Mouse (Mus musculus): ENCODE measurements at regions not wholly inside any gene's neighbourhood (a gene's known extent, or its start where the extent isn't known, plus 50 kb on each side); places are given as distances from the start of the nearest gene placed in this dataset.

- H3K27me3 ChIP-seq (ENCODE audit: control insufficient read depth, insufficient read depth, low read length): no peaks in the 10 kb centered on the region
- H3K36me3 ChIP-seq (replicated peaks; ENCODE audit: control insufficient read depth, insufficient read depth): no peaks in the 10 kb centered on the region
- 0 out of 2 replicates have a peak, but pooled peaks have one; percentile 34 for ATAC-seq (ENCODE audit: low FRiP score)
- H3K4me2 ChIP-seq (replicated peaks): no peak overlapping the region
- no peaks in the 10 kb centered on the region for H3K4me1 ChIP-seq (replicated peaks; ENCODE audit: control insufficient read depth, insufficient read depth, low read length)
- WGBS: 26% methylated on average over 4 of the region's 4 CpGs
- no peak overlapping the region for H3K27ac ChIP-seq
- H3K9ac ChIP-seq: no peak overlapping the region
- DNase-seq (ENCODE audit: low spot score): peak; percentile 88
- no peak overlapping the region for H3K4me3 ChIP-seq (replicated peaks; ENCODE audit: low read length)
- no peaks in the 10 kb centered on the region for H3K9me3 ChIP-seq (ENCODE audit: control insufficient read depth, low read length)
Observed at GRCm38 (mm10) chr15:24588943-24589342, 824.6 kb downstream of the Basp1 start.

- H3K4me3 ChIP-seq (replicated peaks; ENCODE audit: low read length): no peak overlapping the region
- no peaks in the 10 kb centered on the region for H3K27me3 ChIP-seq (ENCODE audit: control insufficient read depth, insufficient read depth, low read length)
- peak; percentile 67 for DNase-seq (ENCODE audit: low spot score)
- no peaks in the 10 kb centered on the region for H3K9me3 ChIP-seq (ENCODE audit: control insufficient read depth, low read length)
- H3K4me1 ChIP-seq (replicated peaks; ENCODE audit: control insufficient read depth, insufficient read depth, low read length): peaks cover 4% of the 10 kb centered on the region
- 7% methylated on average over 3 of the region's 3 CpGs for whole genome bisulfite sequencing
- ATAC-seq (ENCODE audit: low FRiP score): peak; percentile 95
- no peak overlapping the region for H3K9ac ChIP-seq
- H3K27ac ChIP-seq: peak overlapping the region; percentile 32; the same call in 1 of the 2 replicates
- no peaks in the 10 kb centered on the region for H3K36me3 ChIP-seq (replicated peaks; ENCODE audit: control insufficient read depth, insufficient read depth)
- H3K4me2 ChIP-seq (replicated peaks): no peak overlapping the region
Observed at GRCm38 (mm10) chr15:24566981-24567380, 846.6 kb downstream of the Basp1 start.

GRCm38 (mm10) chr15:24556806-24557205 is 856.8 kb downstream of the Basp1 start:
- DNase-seq (ENCODE audit: low spot score) (no peak), ATAC-seq (ENCODE audit: low FRiP score) (no peak)
- H3K27ac ChIP-seq: no peak overlapping the region
- no peak overlapping the region for H3K4me2 ChIP-seq (replicated peaks)
- 88% methylated on average over 4 of the region's 4 CpGs for WGBS
- no peaks in the 10 kb centered on the region for H3K9me3 ChIP-seq (ENCODE audit: control insufficient read depth, low read length)
- H3K4me3 ChIP-seq (replicated peaks; ENCODE audit: low read length): no peak overlapping the region
- H3K4me1 ChIP-seq (replicated peaks; ENCODE audit: control insufficient read depth, insufficient read depth, low read length): no peaks in the 10 kb centered on the region
- no peaks in the 10 kb centered on the region for H3K36me3 ChIP-seq (replicated peaks; ENCODE audit: control insufficient read depth, insufficient read depth)
- no peak overlapping the region for H3K9ac ChIP-seq
- no peaks in the 10 kb centered on the region for H3K27me3 ChIP-seq (ENCODE audit: control insufficient read depth, insufficient read depth, low read length)

- WGBS: 91% methylated on average over 3 of the region's 3 CpGs
- no peaks in the 10 kb centered on the region for H3K27me3 ChIP-seq (ENCODE audit: control insufficient read depth, insufficient read depth, low read length)
- no peaks in the 10 kb centered on the region for H3K9me3 ChIP-seq (ENCODE audit: control insufficient read depth, low read length)
- H3K9ac ChIP-seq: no peak overlapping the region
- no peak overlapping the region for H3K4me3 ChIP-seq (replicated peaks; ENCODE audit: low read length)
- no peak for ATAC-seq (ENCODE audit: low FRiP score)
- no peak for DNase-seq (ENCODE audit: low spot score)
- no peak overlapping the region for H3K27ac ChIP-seq
- no peak overlapping the region for H3K4me2 ChIP-seq (replicated peaks)
- no peaks in the 10 kb centered on the region for H3K4me1 ChIP-seq (replicated peaks; ENCODE audit: control insufficient read depth, insufficient read depth, low read length)
- no peaks in the 10 kb centered on the region for H3K36me3 ChIP-seq (replicated peaks; ENCODE audit: control insufficient read depth, insufficient read depth)
Observed at GRCm38 (mm10) chr15:24550108-24550507, 863.5 kb downstream of the Basp1 start.

GRCm38 (mm10) chr15:24530065-24530464 is 883.5 kb downstream of the Basp1 start:
- no peaks in the 10 kb centered on the region for H3K4me1 ChIP-seq (replicated peaks; ENCODE audit: control insufficient read depth, insufficient read depth, low read length)
- ATAC-seq (ENCODE audit: low FRiP score) (no peak), DNase-seq (ENCODE audit: low spot score) (no peak)
- H3K4me3 ChIP-seq (replicated peaks; ENCODE audit: low read length): no peak overlapping the region
- H3K27ac ChIP-seq: no peak overlapping the region
- 64% methylated on average over 3 of the region's 3 CpGs for WGBS
- no peaks in the 10 kb centered on the region for H3K36me3 ChIP-seq (replicated peaks; ENCODE audit: control insufficient read depth, insufficient read depth)
- H3K9me3 ChIP-seq (ENCODE audit: control insufficient read depth, low read length): no peaks in the 10 kb centered on the region
- H3K27me3 ChIP-seq (ENCODE audit: control insufficient read depth, insufficient read depth, low read length): no peaks in the 10 kb centered on the region
- H3K9ac ChIP-seq: no peak overlapping the region
- no peak overlapping the region for H3K4me2 ChIP-seq (replicated peaks)

GRCm38 (mm10) chr15:24527379-24527778 is 886.2 kb downstream of the Basp1 start:
- no peaks in the 10 kb centered on the region for H3K36me3 ChIP-seq (replicated peaks; ENCODE audit: control insufficient read depth, insufficient read depth)
- no peaks in the 10 kb centered on the region for H3K4me1 ChIP-seq (replicated peaks; ENCODE audit: control insufficient read depth, insufficient read depth, low read length)
- no peak overlapping the region for H3K4me2 ChIP-seq (replicated peaks)
- 79% methylated on average over 5 of the region's 5 CpGs for WGBS
- ATAC-seq (ENCODE audit: low FRiP score) (no peak), DNase-seq (ENCODE audit: low spot score) (no peak)
- H3K27me3 ChIP-seq (ENCODE audit: control insufficient read depth, insufficient read depth, low read length): no peaks in the 10 kb centered on the region
- H3K27ac ChIP-seq: no peak overlapping the region
- no peak overlapping the region for H3K9ac ChIP-seq
- 0 out of 2 replicates have a peak, but pooled peaks cover 3% of the 10 kb centered on the region for H3K9me3 ChIP-seq (ENCODE audit: control insufficient read depth, low read length)
- H3K4me3 ChIP-seq (replicated peaks; ENCODE audit: low read length): no peak overlapping the region

- H3K36me3 ChIP-seq (replicated peaks; ENCODE audit: control insufficient read depth, insufficient read depth): no peaks in the 10 kb centered on the region
- no peak overlapping the region for H3K4me2 ChIP-seq (replicated peaks)
- 87% methylated on average over 9 of the region's 9 CpGs for WGBS
- H3K9me3 ChIP-seq (ENCODE audit: control insufficient read depth, low read length): no peaks in the 10 kb centered on the region
- no peak overlapping the region for H3K9ac ChIP-seq
- no peaks in the 10 kb centered on the region for H3K4me1 ChIP-seq (replicated peaks; ENCODE audit: control insufficient read depth, insufficient read depth, low read length)
- no peak overlapping the region for H3K27ac ChIP-seq
- DNase-seq (ENCODE audit: low spot score) (no peak), ATAC-seq (ENCODE audit: low FRiP score) (no peak)
- H3K4me3 ChIP-seq (replicated peaks; ENCODE audit: low read length): no peak overlapping the region
- H3K27me3 ChIP-seq (ENCODE audit: control insufficient read depth, insufficient read depth, low read length): no peaks in the 10 kb centered on the region
Observed at GRCm38 (mm10) chr15:24513926-24514325, 899.6 kb downstream of the Basp1 start.

- 63% methylated on average over 9 of the region's 9 CpGs for WGBS
- H3K4me1 ChIP-seq (replicated peaks; ENCODE audit: control insufficient read depth, insufficient read depth, low read length): no peaks in the 10 kb centered on the region
- no peaks in the 10 kb centered on the region for H3K27me3 ChIP-seq (ENCODE audit: control insufficient read depth, insufficient read depth, low read length)
- no peak for DNase-seq (ENCODE audit: low spot score)
- H3K4me2 ChIP-seq (replicated peaks): no peak overlapping the region
- H3K4me3 ChIP-seq (replicated peaks; ENCODE audit: low read length): no peak overlapping the region
- H3K9ac ChIP-seq: no peak overlapping the region
- peak; percentile 24; the same call in 1 of the 2 replicates for ATAC-seq (ENCODE audit: low FRiP score)
- H3K36me3 ChIP-seq (replicated peaks; ENCODE audit: control insufficient read depth, insufficient read depth): no peaks in the 10 kb centered on the region
- H3K9me3 ChIP-seq (ENCODE audit: control insufficient read depth, low read length): no peaks in the 10 kb centered on the region
- H3K27ac ChIP-seq: no peak overlapping the region
Observed at GRCm38 (mm10) chr15:24501907-24502559, 911.5 kb downstream of the Basp1 start.

- H3K27ac ChIP-seq: no peak overlapping the region
Observed at GRCm38 (mm10) chr15:24486235-24486634, 927.3 kb downstream of the Basp1 start.

GRCm38 (mm10) chr15:24468239-24468638 is 945.3 kb downstream of the Basp1 start:
- Histone ChIP-seq H3K27me3 (ENCODE audit: control insufficient read depth, insufficient read depth, low read length) (no peaks in the 10 kb centered on the region), H3K4me2 (replicated peaks) (no peak overlapping the region), H3K9me3 (ENCODE audit: control insufficient read depth, low read length) (no peaks in the 10 kb centered on the region), H3K4me1 (replicated peaks; ENCODE audit: control insufficient read depth, insufficient read depth, low read length) (no peaks in the 10 kb centered on the region), H3K36me3 (replicated peaks; ENCODE audit: control insufficient read depth, insufficient read depth) (no peaks in the 10 kb centered on the region), H3K4me3 (replicated peaks; ENCODE audit: low read length) (no peak overlapping the region), H3K27ac (no peak overlapping the region), H3K9ac (no peak overlapping the region)
- ATAC-seq (ENCODE audit: low FRiP score): no peak
- no peak for DNase-seq (ENCODE audit: low spot score)
- 68% methylated on average over 1 of the region's 1 CpGs for WGBS

More at GRCm38 (mm10) chr15:24486235-24486634, 927.3 kb downstream of the Basp1 start:
- WGBS: 95% methylated on average over 2 of the region's 2 CpGs
- Histone ChIP-seq H3K4me1 (replicated peaks; ENCODE audit: control insufficient read depth, insufficient read depth, low read length) (no peaks in the 10 kb centered on the region), H3K36me3 (replicated peaks; ENCODE audit: control insufficient read depth, insufficient read depth) (no peaks in the 10 kb centered on the region), H3K27me3 (ENCODE audit: control insufficient read depth, insufficient read depth, low read length) (no peaks in the 10 kb centered on the region), H3K4me3 (replicated peaks; ENCODE audit: low read length) (no peak overlapping the region), H3K9ac (no peak overlapping the region), H3K9me3 (ENCODE audit: control insufficient read depth, low read length) (no peaks in the 10 kb centered on the region), H3K4me2 (replicated peaks) (no peak overlapping the region)
- no peak for ATAC-seq (ENCODE audit: low FRiP score)
- no peak for DNase-seq (ENCODE audit: low spot score)

All from hindbrain, embryonic 14.5 days (tissue).